Mouse (Mus musculus) heart, postnatal 25 days (tissue): ENCODE data around the gene Fyttd1. TPM values are rescaled to one million over a fixed set of nuclear protein-coding genes. Genes with fewer than 3 reads are reported as not detected.
"Not testable (repeated sequence)": the region's sequence is repeated elsewhere in the genome, so short reads cannot be mapped to it uniquely, and the experiment has no call there.

Experiments used
- DNase-seq: peaks from one replicate; pipeline ENCODE4 v3.0.0; 2022; ENCODE audit warnings: low spot score
- intact Hi-C: fragments of 180-260 bp; cut with DNase I; formaldehyde crosslinking; loops from one replicate; pipeline ENCODE4 v1.15.1; 2025
- total RNA-seq, 2 experiments: library from RNA; stranded (reverse); gene quantifications; 2 replicates each; pipeline ENCODE4 v1.2.3; 2021

Gene Fyttd1
- total RNA-seq, 2 experiments from 2014 or later: 106 to 109 TPM

DNA sequence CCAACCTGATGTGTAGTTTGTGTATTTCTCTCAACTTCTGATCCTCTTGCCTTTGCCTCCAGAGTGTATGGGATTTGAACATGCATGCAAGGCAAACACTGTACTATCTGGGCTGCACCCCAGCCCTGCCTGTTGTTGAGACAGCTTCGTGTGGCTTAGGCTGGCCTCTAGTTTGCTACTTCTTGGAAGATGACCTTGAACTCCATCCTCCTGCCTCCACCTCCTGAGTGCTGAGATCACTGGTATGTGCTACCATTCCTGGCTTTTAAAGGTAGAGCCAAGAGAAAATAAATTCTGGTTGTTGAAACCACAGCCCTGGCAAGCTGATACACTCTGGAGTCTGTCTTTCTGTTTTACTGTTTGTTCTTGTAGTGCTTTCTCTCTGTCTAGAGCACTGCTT is 57.8 kb downstream of the Fyttd1 start:
- DNase-seq: no peak
- intact Hi-C loops: no loop called here

- intact Hi-C loops: no loop called here
- DNase-seq: no peak
These were observed 60.1 kb downstream of the Fyttd1 start for GRCm38 (mm10) chr16:32937358-32937757.

- intact Hi-C loops, DNase-seq: not testable (repeated sequence)
These were observed 62.0 kb downstream of the Fyttd1 start for GRCm38 (mm10) chr16:32939301-32939700.

DNA sequence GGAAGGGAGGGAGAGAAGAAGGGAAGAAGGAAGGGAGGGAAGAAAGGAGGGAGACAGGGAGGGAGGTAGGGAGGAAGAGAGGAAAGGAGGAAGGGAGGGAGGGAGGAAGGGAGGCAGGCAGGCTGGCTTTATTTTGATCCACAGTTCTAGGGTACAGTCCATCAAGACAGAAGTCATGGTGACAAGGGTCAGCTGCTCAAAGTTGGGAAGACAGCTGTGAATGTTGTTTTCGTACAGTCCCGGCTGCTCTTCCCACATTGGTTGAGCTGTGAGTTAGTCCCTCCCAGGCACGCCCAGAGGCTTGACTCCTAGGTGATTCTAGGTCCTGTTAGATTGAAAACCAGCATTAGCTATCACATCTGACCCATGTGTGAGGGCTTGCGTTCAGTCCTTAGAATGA is 62.4 kb downstream of the Fyttd1 start:
- DNase-seq: peak; percentile 9
- intact Hi-C loops: not testable (repeated sequence)

GRCm38 (mm10) chr16:32941226-32941625 is 63.9 kb downstream of the Fyttd1 start:
- DNase-seq, intact Hi-C loops: not testable (repeated sequence)

DNA sequence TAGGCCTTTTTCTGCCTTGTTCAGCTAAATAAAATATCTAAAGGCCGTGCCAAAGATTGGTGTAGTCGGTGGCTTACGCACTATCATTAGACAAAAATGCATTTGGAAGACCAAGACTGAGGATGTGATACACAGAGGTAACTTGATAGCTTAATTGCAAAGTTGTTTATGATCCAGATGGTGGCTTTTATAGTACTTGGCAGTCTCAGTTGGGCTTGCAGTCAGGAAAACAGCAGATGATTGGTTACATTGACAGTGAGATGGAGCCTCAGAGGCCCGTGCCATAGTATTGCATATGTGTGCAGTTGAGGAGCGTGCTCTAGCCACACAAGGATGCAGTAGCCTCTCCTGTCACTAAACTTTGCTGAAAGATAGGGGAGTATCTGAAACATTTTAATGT is 65.4 kb downstream of the Fyttd1 start:
- DNase-seq: no peak
- intact Hi-C loops: no loop called here

GRCm38 (mm10) chr16:32945379-32945778 is 68.1 kb downstream of the Fyttd1 start:
- DNase-seq: no peak
- intact Hi-C loops: loop anchor here (5.0 kb wide), 1 partner anchor 33 kb away; the partner anchor contains the start of gene Lrch3

DNA sequence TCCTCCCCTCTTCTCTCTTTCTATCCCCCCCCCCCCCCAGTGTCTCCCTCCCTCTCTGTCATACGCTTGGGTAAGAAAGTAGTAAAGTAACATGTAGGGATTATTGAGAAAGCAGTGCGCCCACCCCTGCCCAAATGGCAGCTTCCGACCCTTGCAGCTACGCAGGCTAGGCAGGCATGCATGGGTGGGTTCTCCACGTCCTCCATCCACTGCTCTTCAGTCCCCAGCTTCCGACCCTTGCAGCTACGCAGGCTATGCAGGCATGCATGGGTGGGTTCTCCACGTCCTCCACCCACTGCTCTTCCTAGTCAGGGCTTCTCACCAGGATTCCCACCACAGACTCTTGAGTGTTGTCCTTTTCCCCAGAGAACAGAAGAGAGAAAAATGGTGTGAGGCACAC is 70.7 kb downstream of the Fyttd1 start:
- DNase-seq: no peak
- intact Hi-C loops: loop anchor here (5.0 kb wide), 1 partner anchor 36 kb away; the partner anchor contains the start of gene Lrch3

GRCm38 (mm10) chr16:32948656-32949055 is 71.4 kb downstream of the Fyttd1 start:
- no peak for DNase-seq
- intact Hi-C loops: loop anchor here (5.0 kb wide), 1 partner anchor 36 kb away; the partner anchor contains the start of gene Lrch3

GRCm38 (mm10) chr16:32949281-32949680 is 72.0 kb downstream of the Fyttd1 start:
- intact Hi-C loops: loop anchor here (5.0 kb wide), 1 partner anchor 37 kb away; the partner anchor contains the start of gene Lrch3
- no peak for DNase-seq

DNA sequence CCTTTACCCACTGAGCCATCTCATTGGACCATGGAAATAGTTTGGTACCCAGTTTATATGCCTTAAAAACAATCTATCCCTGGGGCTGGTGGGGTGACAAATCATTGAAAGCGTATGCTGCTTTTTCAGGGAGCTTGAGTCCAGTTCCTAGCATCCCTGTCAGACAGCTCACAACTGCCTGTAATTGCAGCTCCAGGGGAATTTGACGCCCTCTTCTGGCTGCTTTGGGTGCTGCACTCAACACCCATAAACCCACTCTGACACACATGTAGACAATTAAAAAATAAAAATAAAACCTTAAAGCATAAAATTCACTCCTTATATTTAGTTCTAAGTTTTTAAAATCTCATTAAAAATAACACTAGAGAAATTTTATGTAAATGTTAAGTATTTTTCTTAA is 73.8 kb downstream of the Fyttd1 start:
- DNase-seq: no peak
- intact Hi-C loops: no loop called here

GRCm38 (mm10) chr16:32953806-32954205 is 76.5 kb downstream of the Fyttd1 start:
- intact Hi-C loops: no loop called here
- DNase-seq: no peak

- no peak for DNase-seq
- intact Hi-C loops: no loop called here
These were observed 77.0 kb downstream of the Fyttd1 start for GRCm38 (mm10) chr16:32954304-32954703.

- intact Hi-C loops: no loop called here
- no peak for DNase-seq
These were observed 79.6 kb downstream of the Fyttd1 start for GRCm38 (mm10) chr16:32956889-32957288.

Other genes starting within 250 kb of the Fyttd1 start
- gene Tnk2, start 233.6 kb upstream of the Fyttd1 start, total RNA-seq: 10 to 100 TPM; 20.9 to 24.7 TPM
- under 1 TPM; 0.08 to 0.10 TPM for gene Muc4, start 141.6 kb upstream of the Fyttd1 start, total RNA-seq
- gene Muc20, start 80.1 kb upstream of the Fyttd1 start, total RNA-seq: under 1 TPM in 1 of 2 experiments, not detected in 1; 0.22 TPM
- gene Smbd1, start 67.0 kb upstream of the Fyttd1 start, total RNA-seq: not detected
- gene Rubcn, start 266 bp downstream of the Fyttd1 start, total RNA-seq: 10 to 100 TPM; 27.8 to 32.4 TPM
- gene Lrch3, start 36.6 kb downstream of the Fyttd1 start, total RNA-seq: 10 to 100 TPM; 25.9 to 27.2 TPM
- gene Iqcg, start 178.7 kb downstream of the Fyttd1 start, total RNA-seq: under 1 TPM; 0.52 to 0.64 TPM
- 100 to 1,000 TPM; 303 to 319 TPM for gene Rpl35a, start 179.0 kb downstream of the Fyttd1 start, total RNA-seq
- 1 to 10 TPM; 2.2 to 3.4 TPM for gene Lmln, start 185.0 kb downstream of the Fyttd1 start, total RNA-seq